Mouse (Mus musculus) heart, embryonic 14.5 days (tissue): ENCODE measurements at regions not wholly inside any gene's neighbourhood (a gene's known extent, or its start where the extent isn't known, plus 50 kb on each side); places are given as distances from the start of the nearest gene placed in this dataset.

Experiments used
- ATAC-seq: fragments of 200-750 bp; cut with Nextera tagmentation; 2 replicates; pipeline ENCODE4 v1.8.0; 2017; ENCODE audit warnings: low read depth, moderate TSS enrichment; ENCODE audit not compliant: insufficient number of reproducible peaks, insufficient read depth, low FRiP score
- H3K27ac ChIP-seq, 2 experiments: fragments of 200-500 bp in 1 of 2; fragments of 300-500 bp in 1 of 2; sonication (generic) in 1 of 2; replicated peaks in 1 of 2; 2 replicates each; pipeline ENCODE4 v1.5.1; 2012 to 2014; ENCODE audit warnings: low read depth in 2 of 2, low read length in 2 of 2, control low read depth in 1 of 2, mild to moderate bottlenecking in 1 of 2, mixed read lengths in 1 of 2; ENCODE audit not compliant: control insufficient read depth in 1 of 2, insufficient read depth in 1 of 2
- H3K27me3 ChIP-seq: fragments of 300-500 bp; sonication (generic); 2 replicates; pipeline ENCODE4 v1.6.1; 2014; ENCODE audit warnings: mild to moderate bottlenecking, low read length, control low read depth; ENCODE audit not compliant: control insufficient read depth, insufficient read depth
- H3K36me3 ChIP-seq: fragments of 300-500 bp; sonication (generic); 2 replicates; pipeline ENCODE4 v1.6.1; 2014; ENCODE audit warnings: mild to moderate bottlenecking, control low read depth, low read length, mixed read lengths; ENCODE audit not compliant: control insufficient read depth, insufficient read depth
- H3K4me1 ChIP-seq, 2 experiments: fragments of 200-500 bp in 1 of 2; fragments of 300-500 bp in 1 of 2; sonication (generic) in 1 of 2; 2 replicates each; pipeline ENCODE4 v1.6.1; 2012 to 2014; ENCODE audit warnings: low read length in 2 of 2, control low read depth in 1 of 2, mixed read lengths in 1 of 2; ENCODE audit not compliant: control insufficient read depth in 2 of 2, insufficient read depth in 2 of 2
- H3K4me2 ChIP-seq: fragments of 300-500 bp; sonication (generic); 2 replicates; pipeline ENCODE4 v1.6.1; 2014; ENCODE audit warnings: mild to moderate bottlenecking, low read length
- H3K4me3 ChIP-seq, 2 experiments: fragments of 200-500 bp in 1 of 2; fragments of 300-500 bp in 1 of 2; sonication (generic) in 1 of 2; 2 replicates each; pipeline ENCODE4 v1.5.1; 2012 to 2014; ENCODE audit warnings: low read length in 2 of 2, mild to moderate bottlenecking in 2 of 2, control low read depth in 1 of 2, low read depth in 1 of 2, moderate library complexity in 1 of 2; ENCODE audit not compliant: control insufficient read depth in 1 of 2, insufficient read depth in 1 of 2
- H3K9ac ChIP-seq: fragments of 300-500 bp; sonication (generic); 2 replicates; pipeline ENCODE4 v1.6.1; 2014; ENCODE audit warnings: mild to moderate bottlenecking, low read length
- H3K9me3 ChIP-seq: fragments of 300-500 bp; sonication (generic); 2 replicates; pipeline ENCODE4 v1.6.1; 2016; ENCODE audit warnings: low read length, control low read depth; ENCODE audit not compliant: control insufficient read depth
- WGBS: fragments of 180-500 bp; shearing (Covaris S2); extraction: QIAGEN DNeasy Blood & Tissue Kit; methylation state at CpG from one replicate; pipeline ENCODE4 v1.1.7; 2014; 5-methylcytosine and 5-hydroxymethylcytosine counted together

- H3K4me1 ChIP-seq: no peaks in the 10 kb centered on the region
- no peaks in the 10 kb centered on the region for H3K36me3 ChIP-seq
- no peak overlapping the region for H3K9ac ChIP-seq
- no peaks in the 10 kb centered on the region for H3K9me3 ChIP-seq
- H3K4me3 ChIP-seq: no peak overlapping the region
- H3K27me3 ChIP-seq: no peaks in the 10 kb centered on the region
- no peak for ATAC-seq
- WGBS: 41% methylated on average over 6 of the region's 6 CpGs
- no peak overlapping the region for H3K27ac ChIP-seq
- no peak overlapping the region for H3K4me2 ChIP-seq
These were observed 118.9 kb upstream of the Rgmb start for GRCm38 (mm10) chr17:15949753-15950152.

DNA sequence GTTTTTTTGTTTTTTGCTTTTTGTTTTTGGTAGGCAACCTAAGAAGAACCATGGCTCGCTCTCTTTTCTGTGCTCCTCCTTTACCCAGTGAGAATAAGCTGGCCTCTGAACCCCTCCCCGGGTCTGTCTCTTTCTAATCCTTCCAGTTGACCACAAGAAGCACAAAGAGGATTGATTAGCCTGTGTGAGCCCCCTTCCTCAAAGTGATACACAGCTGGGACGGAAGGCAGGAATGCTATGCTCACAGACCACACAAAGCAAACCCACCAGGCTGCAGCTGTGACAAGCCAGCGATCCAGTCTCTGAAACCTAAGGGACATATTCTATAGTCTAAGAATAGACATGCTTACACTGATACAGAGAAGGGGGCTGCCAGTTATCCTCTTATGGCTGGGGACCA is 111.5 kb upstream of the Rgmb start:
- Histone ChIP-seq H3K4me1 (no peaks in the 10 kb centered on the region), H3K36me3 (no peaks in the 10 kb centered on the region), H3K9me3 (no peaks in the 10 kb centered on the region), H3K27me3 (no peaks in the 10 kb centered on the region), H3K4me2 (no peak overlapping the region), H3K27ac (no peak overlapping the region), H3K4me3 (no peak overlapping the region), H3K9ac (no peak overlapping the region)
- WGBS: 70% methylated on average over 4 of the region's 4 CpGs
- ATAC-seq: no peak

GRCm38 (mm10) chr17:15918609-15919008 is 87.8 kb upstream of the Rgmb start:
- Histone ChIP-seq H3K9ac (no peak overlapping the region), H3K9me3 (no peaks in the 10 kb centered on the region), H3K27ac (no peak overlapping the region), H3K4me3 (no peak overlapping the region), H3K27me3 (no peaks in the 10 kb centered on the region), H3K4me2 (no peak overlapping the region), H3K4me1 (no peaks in the 10 kb centered on the region), H3K36me3 (no peaks in the 10 kb centered on the region)
- 33% methylated on average over 4 of the region's 4 CpGs for WGBS
- no peak for ATAC-seq

- no peak for ATAC-seq
- Histone ChIP-seq H3K4me1 (no peaks in the 10 kb centered on the region), H3K4me2 (no peak overlapping the region), H3K27me3 (no peaks in the 10 kb centered on the region), H3K4me3 (no peak overlapping the region), H3K9me3 (no peaks in the 10 kb centered on the region), H3K27ac (no peak overlapping the region), H3K9ac (no peak overlapping the region), H3K36me3 (no peaks in the 10 kb centered on the region)
- WGBS: 63% methylated on average over 7 of the region's 7 CpGs
These were observed 68.0 kb upstream of the Rgmb start for GRCm38 (mm10) chr17:15898689-15899419.

DNA sequence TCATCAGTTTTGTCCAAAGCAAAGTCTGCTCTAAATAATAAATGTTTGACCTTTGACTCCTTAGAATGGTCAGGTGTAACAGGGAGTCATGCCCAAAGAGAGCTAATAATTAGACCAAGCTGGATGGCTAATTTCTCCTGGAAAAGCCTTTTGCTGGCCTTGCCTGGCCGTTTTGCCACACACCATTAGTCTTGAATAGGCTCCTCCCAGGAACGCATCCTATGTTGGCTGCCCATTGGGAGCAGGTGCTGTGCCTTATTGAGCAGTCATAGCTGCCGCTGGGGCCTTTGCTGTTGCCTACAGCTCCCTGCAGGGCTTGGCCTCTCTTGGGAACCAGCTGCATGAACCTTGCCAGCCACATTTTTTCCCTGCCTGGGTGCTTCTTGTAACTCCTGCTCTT is 65.1 kb upstream of the Rgmb start:
- Histone ChIP-seq H3K9me3 (no peaks in the 10 kb centered on the region), H3K36me3 (no peaks in the 10 kb centered on the region), H3K4me2 (no peak overlapping the region), H3K27ac (no peak overlapping the region), H3K27me3 (no peaks in the 10 kb centered on the region), H3K4me1 (no peaks in the 10 kb centered on the region), H3K9ac (no peak overlapping the region), H3K4me3 (no peak overlapping the region)
- no peak for ATAC-seq
- WGBS: 66% methylated on average over 3 of the region's 3 CpGs

- H3K9ac ChIP-seq: no peak overlapping the region
- no peak overlapping the region for H3K4me3 ChIP-seq
- H3K9me3 ChIP-seq: no peaks in the 10 kb centered on the region
- no peaks in the 10 kb centered on the region for H3K36me3 ChIP-seq
- no peak overlapping the region for H3K4me2 ChIP-seq
- no peaks in the 10 kb centered on the region for H3K4me1 ChIP-seq
- no peak for ATAC-seq
- H3K27me3 ChIP-seq: no peaks in the 10 kb centered on the region
- WGBS: 67% methylated on average over 4 of the region's 4 CpGs
- no peak overlapping the region for H3K27ac ChIP-seq
These were observed 61.2 kb upstream of the Rgmb start for GRCm38 (mm10) chr17:15891896-15892675.

DNA sequence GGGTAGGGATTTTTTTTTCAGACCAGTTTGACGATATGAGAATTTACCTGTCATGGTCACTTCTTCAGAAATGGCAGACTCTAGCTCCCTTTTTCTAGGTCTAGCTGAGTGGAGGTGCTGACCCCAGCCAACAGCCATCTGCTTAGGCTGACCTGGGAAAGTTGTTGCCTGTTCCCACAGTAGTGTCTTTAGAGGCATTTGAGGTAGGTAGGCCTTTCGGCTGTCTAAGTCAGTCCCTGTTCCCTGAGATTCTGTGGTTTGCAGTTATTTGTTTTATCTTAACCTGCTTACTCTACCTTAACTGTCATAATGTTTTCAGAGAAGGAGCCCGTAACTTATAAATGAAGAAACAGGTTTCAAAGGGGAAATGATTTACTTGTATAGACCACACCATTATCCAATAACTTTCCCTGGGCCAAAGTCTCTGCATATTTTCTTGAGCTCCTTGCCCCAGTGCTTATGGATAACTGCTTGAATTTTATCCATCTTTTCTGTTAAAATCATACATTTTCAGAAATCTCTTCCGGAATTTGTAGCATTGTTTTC is 59.8 kb upstream of the Rgmb start:
- no peak overlapping the region for H3K9ac ChIP-seq
- H3K27me3 ChIP-seq: no peaks in the 10 kb centered on the region
- H3K4me2 ChIP-seq: no peak overlapping the region
- no peaks in the 10 kb centered on the region for H3K36me3 ChIP-seq
- H3K4me1 ChIP-seq: no peaks in the 10 kb centered on the region
- H3K27ac ChIP-seq: no peak overlapping the region
- no peak overlapping the region for H3K4me3 ChIP-seq
- no peaks in the 10 kb centered on the region for H3K9me3 ChIP-seq
- no peak for ATAC-seq
- 84% methylated on average over 4 of the region's 4 CpGs for WGBS
